Mouse (Mus musculus): ENCODE results near the gene Zfp568.

GRCm38 (mm10) chr7:29987551-29987950 is 3.8 kb downstream of the Zfp568 start:
- TF ChIP-seq POLR2A (IDR thresholded peaks at IDR 0.05; ENCODE audit: control insufficient read depth, extremely low read depth, insufficient read depth, low read length, poor library complexity) (no peak), CTCF (IDR thresholded peaks at IDR 0.05; ENCODE audit: borderline replicate concordance, control insufficient read depth, extremely low read depth, insufficient read depth, low read length, poor library complexity) (no peak)

All from thymus, adult 2 months (tissue).